Mouse (Mus musculus): Measurements from ENCODE around the gene Gm44502.

GRCm38 (mm10) chr15:89458942-89459341 is 29.4 kb upstream of the Gm44502 start:
- TF ChIP-seq POLR2A (IDR thresholded peaks at IDR 0.05; ENCODE audit: borderline replicate concordance, control insufficient read depth, low read depth, low read length) (no peak), CTCF (IDR thresholded peaks at IDR 0.05; ENCODE audit: control insufficient read depth, insufficient read depth, low read length) (no peak)
